Mouse (Mus musculus) layer of hippocampus, adult 11-12 months (tissue): ENCODE results near the gene Hils1.

Experiments
- DNase-seq: peaks from one replicate; pipeline ENCODE4 v3.0.0; 2022; ENCODE audit warnings: low spot score

The Hils1 gene

GRCm38 (mm10) chr11:94988780-94989561 lies 21.6 kb downstream of the Hils1 start:
- DNase-seq: peak; percentile 50

- DNase-seq: peak; percentile 90
These were observed 22.2 kb downstream of the Hils1 start for GRCm38 (mm10) chr11:94989562-94990017.

- no peak for DNase-seq
These were observed 22.8 kb downstream of the Hils1 start for GRCm38 (mm10) chr11:94990102-94990748.

DNA sequence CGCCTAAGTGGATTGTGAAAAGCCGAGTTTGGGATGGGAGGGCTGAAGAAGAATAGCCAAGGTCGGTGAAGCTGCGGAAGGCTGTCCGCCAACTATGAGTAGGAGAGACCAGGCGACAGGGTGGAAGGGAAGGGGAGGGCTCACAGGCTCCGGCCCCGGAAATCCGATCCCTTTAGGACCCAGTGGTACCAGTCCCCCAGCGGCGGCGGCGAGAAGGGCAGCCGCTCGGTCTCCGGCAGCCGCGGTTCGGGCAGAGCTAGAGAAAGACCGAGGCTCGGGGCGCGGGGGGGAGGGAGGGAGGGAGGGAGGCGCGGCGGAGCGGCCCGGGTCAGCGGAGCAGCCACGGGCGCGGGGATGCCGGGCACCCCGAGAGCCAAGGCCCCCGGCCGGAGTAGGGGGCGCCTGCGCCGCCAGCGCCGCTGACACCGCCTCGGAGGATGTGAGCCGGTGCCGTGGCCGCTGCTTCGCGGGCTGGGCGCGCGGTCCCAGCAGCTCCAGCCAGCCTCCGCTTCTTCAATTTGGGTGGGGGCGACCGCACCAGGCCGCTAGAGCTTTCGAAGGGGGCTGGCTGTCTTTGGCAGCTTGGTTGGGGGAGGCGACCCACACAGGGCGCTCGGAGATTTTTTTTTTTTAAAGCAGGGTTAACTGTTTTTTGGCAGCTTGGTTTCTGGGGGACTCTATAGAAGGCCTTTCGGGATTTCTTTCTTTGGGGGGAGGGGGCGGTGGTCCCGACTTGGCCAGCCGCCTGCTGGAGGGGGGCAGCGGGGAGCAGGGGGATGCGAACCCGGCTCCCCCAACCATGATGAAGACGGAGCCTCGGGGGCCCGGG lies 23.6 kb downstream of the Hils1 start, which contains the start of gene Ppp1r9b:
Gene Ppp1r9b (plus strand): TSS at position 287 of the 829 bp plus-strand sequence.
- peak; percentile 94 for DNase-seq

- peak; percentile 37 for DNase-seq
These were observed 24.5 kb downstream of the Hils1 start for GRCm38 (mm10) chr11:94991641-94992479.

DNA sequence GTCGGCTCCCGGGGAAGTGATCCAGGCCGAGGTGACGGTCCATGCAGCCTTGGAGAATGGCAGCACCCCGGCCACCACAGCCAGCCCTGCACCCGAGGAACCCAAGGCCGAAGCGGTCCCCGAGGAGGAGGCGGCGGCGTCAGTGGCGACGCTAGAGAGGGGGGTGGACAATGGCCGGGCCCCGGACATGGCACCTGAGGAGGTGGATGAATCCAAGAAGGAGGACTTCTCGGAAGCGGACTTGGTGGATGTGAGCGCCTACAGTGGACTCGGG lies 25.0 kb downstream of the Hils1 start:
- no peak for DNase-seq

DNA sequence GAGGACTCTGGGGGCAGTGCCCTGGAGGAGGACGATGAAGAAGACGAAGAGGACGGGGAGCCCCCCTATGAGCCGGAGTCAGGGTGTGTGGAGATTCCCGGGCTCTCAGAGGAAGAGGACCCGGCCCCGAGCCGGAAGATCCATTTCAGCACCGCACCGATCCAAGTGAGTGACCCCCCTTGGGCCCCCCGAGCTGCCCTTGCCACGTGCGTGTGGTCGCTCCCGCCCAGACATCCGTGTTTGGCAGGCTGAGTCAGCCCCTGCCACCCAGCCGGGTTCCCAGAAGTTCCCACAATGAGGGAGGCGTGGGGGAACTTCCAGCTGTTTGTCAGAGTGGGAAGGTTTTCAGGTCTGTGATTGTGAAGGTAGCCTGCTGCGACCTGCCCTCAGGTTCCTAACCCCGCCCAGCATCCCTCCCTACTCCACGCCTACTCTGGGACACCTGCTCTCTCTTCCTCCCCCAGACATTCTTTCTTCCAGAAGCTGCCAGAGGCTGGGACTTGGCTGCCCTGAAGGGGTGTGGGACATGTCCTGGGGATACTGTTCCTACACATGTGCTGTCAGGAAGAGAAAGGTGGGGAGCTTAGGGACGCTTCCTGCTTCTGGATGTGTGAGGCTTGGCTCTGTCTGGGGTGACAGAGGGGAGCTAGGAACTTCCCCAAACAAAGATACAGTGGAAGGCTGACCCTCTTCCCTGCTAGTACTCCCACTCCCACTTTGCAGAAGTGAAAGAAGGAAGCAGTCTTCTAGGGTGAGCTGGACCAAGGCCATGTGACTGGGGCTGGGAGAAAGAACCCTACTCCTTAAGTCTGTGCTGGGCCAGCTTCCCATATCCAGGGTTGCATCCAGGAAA lies 25.6 kb downstream of the Hils1 start:
- DNase-seq: peak; percentile 56

DNA sequence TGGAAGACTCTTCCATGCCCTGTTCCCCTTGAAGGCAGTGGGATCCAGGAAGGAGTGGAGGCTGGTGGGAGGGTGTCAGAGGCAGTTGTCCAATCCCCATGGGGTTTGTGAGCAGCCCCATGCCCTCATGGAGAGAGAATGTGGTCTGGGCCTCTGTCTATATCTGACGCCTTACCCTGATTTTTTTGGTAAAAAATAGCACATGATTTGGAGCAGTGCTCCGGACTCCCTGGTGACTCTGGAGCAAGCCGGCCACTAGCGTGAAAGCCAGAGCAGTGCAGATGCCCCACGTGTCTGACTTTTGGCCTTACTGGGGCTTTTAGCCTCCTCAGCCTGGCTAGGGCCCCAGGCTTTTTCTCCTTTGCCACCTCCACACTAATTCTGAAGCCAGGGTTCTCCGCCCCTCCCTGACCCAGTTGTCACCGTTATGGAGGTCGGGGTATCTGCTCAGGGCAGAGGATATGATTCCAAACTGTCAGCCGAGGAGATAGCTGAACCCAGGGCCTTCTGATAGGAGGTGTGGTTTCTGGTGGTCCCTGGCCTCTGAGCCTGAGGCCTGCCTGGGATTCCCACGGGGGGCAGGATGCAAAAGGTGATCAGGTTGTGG lies 26.9 kb downstream of the Hils1 start:
- DNase-seq: no peak

- no peak for DNase-seq
These were observed 27.8 kb downstream of the Hils1 start for GRCm38 (mm10) chr11:94994947-94995772.

GRCm38 (mm10) chr11:94996101-94996500 lies 28.7 kb downstream of the Hils1 start:
- no peak for DNase-seq

- DNase-seq: no peak
These were observed 29.6 kb downstream of the Hils1 start for GRCm38 (mm10) chr11:94996984-94997383.

- no peak for DNase-seq
These were observed 30.2 kb downstream of the Hils1 start for GRCm38 (mm10) chr11:94997596-94997995.

DNA sequence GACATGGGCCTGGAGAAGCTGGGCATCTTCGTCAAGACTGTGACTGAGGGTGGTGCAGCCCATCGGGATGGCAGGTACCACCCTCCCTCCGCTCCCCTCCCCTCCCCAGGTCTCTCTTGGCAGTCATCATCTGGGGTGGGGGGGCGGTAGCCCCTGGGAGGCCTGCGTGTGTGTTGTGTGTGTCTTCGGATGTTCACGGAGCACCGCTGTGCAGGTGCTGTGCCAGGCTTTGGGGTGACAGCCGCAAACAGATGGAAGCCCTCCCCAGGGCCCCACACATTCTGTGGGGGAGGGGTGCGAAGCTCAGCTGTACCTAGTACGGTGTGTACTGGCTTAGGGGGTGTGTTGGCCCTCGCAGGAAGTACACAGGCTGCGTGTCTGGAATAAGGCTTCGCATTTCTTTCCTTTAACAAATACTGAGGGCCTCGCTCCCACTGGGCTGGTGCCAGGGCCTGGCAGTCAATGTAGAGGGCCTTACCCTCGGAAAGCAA lies 30.7 kb downstream of the Hils1 start:
- peak; percentile 76 for DNase-seq

- DNase-seq: no peak
These were observed 32.7 kb downstream of the Hils1 start for GRCm38 (mm10) chr11:95000128-95000527.

- DNase-seq: no peak
These were observed 33.2 kb downstream of the Hils1 start for GRCm38 (mm10) chr11:95000548-95000947.

DNA sequence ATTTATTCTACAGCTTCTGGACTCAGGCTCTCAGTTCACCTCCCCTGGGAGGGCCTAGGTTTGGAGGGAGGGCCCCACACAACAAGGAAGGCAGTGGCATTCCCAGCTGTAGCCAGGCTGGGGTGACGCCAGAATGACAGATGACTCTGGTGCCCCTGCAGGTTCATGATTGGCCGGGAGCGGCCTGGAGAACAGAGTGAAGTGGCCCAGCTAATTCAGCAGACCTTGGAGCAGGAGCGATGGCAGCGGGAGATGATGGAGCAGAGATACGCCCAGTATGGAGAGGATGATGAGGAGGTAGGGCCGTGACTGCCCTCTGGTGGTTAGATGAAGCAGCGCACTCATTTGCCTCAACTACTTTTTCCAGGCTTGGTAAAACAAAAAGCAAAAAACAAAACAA lies 33.7 kb downstream of the Hils1 start:
- peak; percentile 84 for DNase-seq

DNA sequence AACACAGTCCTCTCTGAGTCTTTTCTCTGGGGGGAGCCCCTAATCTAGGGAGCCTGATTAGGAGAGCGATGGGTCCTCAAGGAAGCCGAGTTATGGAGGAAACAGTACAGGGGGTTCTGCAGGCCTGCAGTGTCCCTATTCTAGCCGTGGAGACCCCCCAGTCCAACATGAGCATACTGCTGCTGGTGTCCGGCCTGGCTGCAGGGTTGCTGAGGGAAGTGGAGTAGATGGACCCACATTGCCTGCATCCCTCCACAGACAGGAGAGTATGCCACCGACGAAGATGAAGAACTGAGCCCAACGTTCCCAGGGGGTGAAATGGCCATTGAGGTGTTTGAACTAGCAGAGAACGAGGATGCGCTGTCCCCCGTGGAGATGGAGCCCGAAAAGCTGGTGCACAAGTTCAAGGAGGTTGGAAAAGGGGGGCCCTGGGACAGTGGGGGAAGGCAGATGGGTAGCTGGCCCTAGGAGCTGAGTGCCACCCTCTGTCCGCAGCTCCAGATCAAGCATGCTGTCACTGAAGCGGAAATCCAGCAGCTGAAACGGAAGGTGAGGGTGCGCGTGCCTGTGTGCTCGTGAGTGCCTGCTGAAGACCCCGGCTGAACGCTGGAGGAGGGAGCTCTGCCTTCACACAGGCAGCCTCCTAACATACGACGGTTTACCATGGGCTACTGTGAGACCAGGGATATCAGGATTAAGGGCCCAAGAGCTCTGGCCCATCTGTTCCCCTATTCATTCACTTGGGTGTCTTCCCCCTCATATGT lies 34.4 kb downstream of the Hils1 start:
- DNase-seq: no peak

DNA sequence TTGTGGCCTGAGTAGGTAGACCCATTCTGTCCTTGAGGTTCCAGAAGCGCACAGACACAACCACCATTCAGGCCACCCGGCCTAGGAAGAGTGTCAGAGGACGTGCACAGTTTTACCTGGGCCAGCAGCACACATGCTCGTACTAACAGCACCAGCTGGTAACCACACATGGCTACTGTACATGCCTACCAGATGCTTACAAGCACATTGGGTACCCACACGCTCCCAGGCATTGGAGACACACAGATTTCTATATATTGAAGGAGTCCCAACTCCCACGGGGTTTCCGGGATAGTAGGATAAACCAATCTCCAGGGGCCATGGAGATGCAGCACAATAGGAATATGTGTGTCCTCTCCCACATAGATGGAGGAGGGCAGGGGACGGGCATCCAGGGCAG lies 35.3 kb downstream of the Hils1 start:
- peak; percentile 75 for DNase-seq
